Mouse (Mus musculus) hindbrain, embryonic 10.5 days (tissue): ENCODE data around the gene Snd1. TPM values are rescaled to one million over a fixed set of nuclear protein-coding genes. Genes with fewer than 3 reads are reported as not detected.

Source experiments
- DNase-seq: peaks from one replicate; pipeline ENCODE4 v3.0.0-alpha.2; 2017; ENCODE audit warnings: low spot score
- H3K27ac ChIP-seq: fragments of 300-500 bp; sonication (generic); 2 replicates; pipeline ENCODE4 v1.5.1; 2016; ENCODE audit warnings: mild to moderate bottlenecking, moderate library complexity
- H3K27me3 ChIP-seq: fragments of 300-500 bp; sonication (generic); 2 replicates; pipeline ENCODE4 v1.6.1; 2016; ENCODE audit warnings: mild to moderate bottlenecking; ENCODE audit not compliant: poor library complexity, insufficient read depth, severe bottlenecking
- H3K36me3 ChIP-seq: fragments of 300-500 bp; sonication (generic); 2 replicates; pipeline ENCODE4 v1.6.1; 2016; ENCODE audit warnings: mild to moderate bottlenecking, moderate library complexity
- H3K4me1 ChIP-seq: fragments of 300-500 bp; sonication (generic); replicated peaks from 2 replicates; pipeline ENCODE4 v1.6.1; 2016; ENCODE audit warnings: mild to moderate bottlenecking
- H3K4me3 ChIP-seq: fragments of 300-500 bp; sonication (generic); 2 replicates; pipeline ENCODE4 v1.5.1; 2016; ENCODE audit warnings: mild to moderate bottlenecking, moderate library complexity
- H3K9me3 ChIP-seq: fragments of 300-500 bp; sonication (generic); 2 replicates; pipeline ENCODE4 v1.6.1; 2016; ENCODE audit warnings: mild to moderate bottlenecking, moderate library complexity
- WGBS: fragments of 180-500 bp; shearing (Covaris S2); methylation state at CpG from one replicate; pipeline ENCODE4 v1.1.7; 2016; 5-methylcytosine and 5-hydroxymethylcytosine counted together
- polyA plus RNA-seq: library from polyadenylated mRNA; unstranded; fragments of >200 nt; fragmentation: Nextera tagmentation; extraction: Ambion mirVana; gene quantifications from 2 replicates; pipeline ENCODE4 v1.2.1, GENCODE M21; 2016

Snd1 gene
- polyA plus RNA-seq, 1 experiment from 2014 or later, result 117 TPM

DNA sequence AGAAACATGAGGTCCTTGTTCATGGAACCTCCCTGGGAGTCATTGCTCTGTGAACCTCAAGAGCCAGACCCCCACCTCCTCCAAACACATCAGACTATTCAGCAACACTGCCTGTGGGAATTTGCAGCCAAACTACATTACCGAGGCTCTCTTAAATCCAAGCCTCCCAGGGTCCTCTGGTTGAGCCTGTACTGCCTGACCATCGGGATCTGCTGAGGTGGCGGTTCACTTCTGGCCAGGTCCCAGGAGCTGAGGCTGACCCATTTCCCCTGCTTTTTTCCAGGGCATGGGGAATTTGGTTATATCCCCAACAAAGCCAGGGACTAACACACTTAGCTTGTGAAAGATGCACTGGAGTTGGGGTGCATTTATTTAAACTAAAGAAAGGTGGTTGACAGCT lies 352.6 kb downstream of the Snd1 start:
- Histone ChIP-seq H3K36me3 (peaks cover 10% of the 10 kb centered on the region), H3K4me3 (peak overlapping the region; percentile 41), H3K9me3 (no peaks in the 10 kb centered on the region), H3K27ac (peak overlapping the region; percentile 66), H3K4me1 (peaks cover 69% of the 10 kb centered on the region), H3K27me3 (peaks cover 24% of the 10 kb centered on the region)
- WGBS, result 26% methylated on average over 3 of the region's 3 CpGs
- no peak for DNase-seq

GRCm38 (mm10) chr6:28828593-28828992 lies 353.7 kb downstream of the Snd1 start:
- Histone ChIP-seq H3K27me3 (peaks cover 24% of the 10 kb centered on the region), H3K36me3 (peaks cover 10% of the 10 kb centered on the region), H3K4me1 (peaks cover 78% of the 10 kb centered on the region), H3K27ac (no peak overlapping the region), H3K4me3 (peak overlapping the region; percentile 41), H3K9me3 (no peaks in the 10 kb centered on the region)
- DNase-seq, result peak; percentile 25
- WGBS, result 26% methylated on average over 6 of the region's 6 CpGs

DNA sequence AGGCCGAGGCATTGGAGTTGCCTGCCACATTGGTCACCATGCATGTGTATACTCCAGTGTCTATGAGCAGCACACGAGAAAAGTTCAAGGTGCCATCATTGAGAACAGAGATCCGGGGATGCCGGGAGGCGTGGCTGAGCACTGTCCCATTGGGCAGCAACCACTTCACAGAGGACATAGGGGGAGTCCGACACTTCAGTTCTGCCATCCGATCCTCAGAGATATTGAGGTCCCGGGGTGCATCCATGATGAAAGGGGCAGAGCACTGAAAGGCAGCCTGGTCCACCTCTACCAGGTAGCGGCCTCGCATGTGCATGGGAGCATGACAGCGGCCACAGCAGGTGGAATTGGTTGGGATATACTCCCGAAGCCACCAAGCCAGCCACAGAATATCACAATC lies 355.4 kb downstream of the Snd1 start:
- Histone ChIP-seq H3K4me3 (no peak overlapping the region), H3K4me1 (peaks cover 86% of the 10 kb centered on the region), H3K27ac (no peak overlapping the region), H3K27me3 (peaks cover 39% of the 10 kb centered on the region), H3K36me3 (peaks cover 10% of the 10 kb centered on the region), H3K9me3 (no peaks in the 10 kb centered on the region)
- no peak for DNase-seq
- 92% methylated on average over 12 of the region's 12 CpGs for WGBS

- H3K4me3 ChIP-seq, result peak within 1 kb of the TSS; percentile 80
- H3K27ac ChIP-seq, result peak within 1 kb of the TSS; percentile 94
- peaks cover 10% of the 10 kb centered on the region for H3K36me3 ChIP-seq
- no peaks in the 10 kb centered on the region for H3K9me3 ChIP-seq
- WGBS, result 20% methylated on average over 27 of the region's 27 CpGs
- peaks cover 77% of the 10 kb centered on the region for H3K4me1 ChIP-seq
- H3K27me3 ChIP-seq, result peaks cover 45% of the 10 kb centered on the region
- DNase-seq, result no peak
Observed at GRCm38 (mm10) chr6:28831011-28831853, 356.3 kb downstream of the Snd1 start, which contains the start of gene Lrrc4. Lrrc4 (minus strand) TSS chr6:28831747.

- peaks cover 45% of the 10 kb centered on the region for H3K27me3 ChIP-seq
- peaks cover 10% of the 10 kb centered on the region for H3K36me3 ChIP-seq
- H3K4me3 ChIP-seq, result peak overlapping the region; percentile 80
- peak overlapping the region; percentile 94 for H3K27ac ChIP-seq
- DNase-seq, result peak; percentile 62
- H3K9me3 ChIP-seq, result no peaks in the 10 kb centered on the region
- H3K4me1 ChIP-seq, result peaks cover 69% of the 10 kb centered on the region
- WGBS, result under 1% methylated on average over 82 of the region's 82 CpGs
Observed at GRCm38 (mm10) chr6:28831854-28832750, 357.2 kb downstream of the Snd1 start.

DNA sequence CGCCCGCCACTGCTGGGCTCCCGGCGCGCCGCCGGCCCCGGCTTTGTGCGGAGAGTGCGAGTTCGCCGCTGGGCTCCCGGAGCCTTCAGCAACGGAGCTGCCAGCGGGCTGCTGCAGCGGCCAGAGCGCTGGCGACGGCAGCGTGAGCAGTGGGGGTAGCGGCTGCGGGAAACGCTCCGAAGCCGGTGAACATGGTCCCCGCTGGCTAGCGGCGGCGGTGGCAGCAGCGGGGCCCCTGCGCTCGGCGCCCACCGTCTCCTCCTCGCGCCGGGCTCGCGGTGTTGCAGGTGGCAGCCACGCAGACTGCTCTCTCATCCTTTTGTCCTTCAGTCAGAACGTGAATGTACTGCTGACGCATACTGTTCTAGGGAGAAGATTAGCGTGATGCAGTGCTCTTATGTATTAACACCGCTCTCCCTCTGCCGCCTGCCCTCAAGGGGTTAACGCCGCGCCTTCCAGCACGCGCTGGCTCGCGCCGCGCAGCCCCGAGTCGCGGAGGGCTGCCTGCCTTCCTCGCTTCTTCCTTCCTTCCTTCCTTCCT lies 357.9 kb downstream of the Snd1 start:
- peaks cover 10% of the 10 kb centered on the region for H3K36me3 ChIP-seq
- H3K4me3 ChIP-seq, result peak overlapping the region; percentile 80
- H3K27me3 ChIP-seq, result peaks cover 45% of the 10 kb centered on the region
- peaks cover 62% of the 10 kb centered on the region for H3K4me1 ChIP-seq
- no peaks in the 10 kb centered on the region for H3K9me3 ChIP-seq
- DNase-seq, result peak; percentile 69
- peak overlapping the region; percentile 94 for H3K27ac ChIP-seq
- under 1% methylated on average over 58 of the region's 58 CpGs for WGBS

GRCm38 (mm10) chr6:28833380-28833822 lies 358.5 kb downstream of the Snd1 start:
- H3K9me3 ChIP-seq, result no peaks in the 10 kb centered on the region
- H3K4me1 ChIP-seq, result peaks cover 56% of the 10 kb centered on the region
- H3K36me3 ChIP-seq, result peaks cover 10% of the 10 kb centered on the region
- H3K4me3 ChIP-seq, result peak overlapping the region; percentile 80
- WGBS, result under 1% methylated on average over 43 of the region's 43 CpGs
- H3K27me3 ChIP-seq, result peaks cover 45% of the 10 kb centered on the region
- peak; percentile 67 for DNase-seq
- peak overlapping the region; percentile 94 for H3K27ac ChIP-seq

- H3K27ac ChIP-seq, result peak overlapping the region; percentile 94
- WGBS, result 29% methylated on average over 2 of the region's 2 CpGs
- no peak for DNase-seq
- H3K36me3 ChIP-seq, result peaks cover 10% of the 10 kb centered on the region
- H3K9me3 ChIP-seq, result no peaks in the 10 kb centered on the region
- H3K4me1 ChIP-seq, result peaks cover 50% of the 10 kb centered on the region
- H3K4me3 ChIP-seq, result peak overlapping the region; percentile 80
- peaks cover 45% of the 10 kb centered on the region for H3K27me3 ChIP-seq
Observed at GRCm38 (mm10) chr6:28834046-28834445, 359.1 kb downstream of the Snd1 start.

DNA sequence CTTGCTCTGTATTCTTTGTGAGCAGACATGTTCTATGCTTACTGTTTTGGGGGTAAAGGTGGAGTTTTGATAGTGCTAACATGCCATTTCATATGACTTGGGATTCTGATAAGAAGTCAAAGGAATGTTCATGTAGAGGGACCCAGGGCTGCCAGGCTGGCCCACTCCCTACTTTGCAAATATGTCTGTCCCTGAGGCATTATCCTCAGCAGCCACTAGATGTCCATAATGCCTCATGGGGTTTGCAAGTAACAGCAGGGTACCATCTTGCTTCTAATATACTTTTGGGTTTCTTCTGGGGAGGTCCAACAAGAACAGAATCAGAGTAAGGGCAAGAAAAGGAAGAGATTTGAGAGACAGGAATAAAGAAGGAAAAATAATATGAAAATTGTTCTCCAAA lies 361.7 kb downstream of the Snd1 start:
- H3K27me3 ChIP-seq, result peaks cover 24% of the 10 kb centered on the region
- peaks cover 30% of the 10 kb centered on the region for H3K4me1 ChIP-seq
- H3K36me3 ChIP-seq, result no peaks in the 10 kb centered on the region
- DNase-seq, result no peak
- H3K4me3 ChIP-seq, result no peak overlapping the region
- no peak overlapping the region for H3K27ac ChIP-seq
- H3K9me3 ChIP-seq, result no peaks in the 10 kb centered on the region

DNA sequence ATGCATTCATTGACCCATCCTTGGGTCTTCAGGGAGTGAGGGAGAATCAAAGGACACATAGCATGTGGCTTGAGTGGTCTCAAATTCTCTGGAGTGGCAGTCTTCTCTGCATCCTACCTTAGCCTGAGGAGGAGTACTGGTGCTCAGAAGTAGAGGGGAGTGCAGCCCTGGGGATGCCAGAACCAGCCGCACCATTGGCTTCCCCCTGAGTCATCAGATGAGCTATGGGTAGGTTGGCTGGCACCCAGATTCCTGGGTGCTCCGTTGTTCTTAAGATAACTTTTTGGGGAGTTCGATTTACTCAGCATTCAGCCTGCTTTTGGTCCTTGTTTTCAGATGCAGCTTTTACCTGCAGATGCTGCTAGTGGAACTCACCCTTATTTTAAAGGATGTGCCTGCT lies 366.6 kb downstream of the Snd1 start:
- H3K9me3 ChIP-seq, result no peaks in the 10 kb centered on the region
- H3K4me3 ChIP-seq, result no peak overlapping the region
- WGBS, result 87% methylated on average over 3 of the region's 3 CpGs
- H3K27ac ChIP-seq, result peak overlapping the region; percentile 88
- H3K27me3 ChIP-seq, result no peaks in the 10 kb centered on the region
- H3K36me3 ChIP-seq, result no peaks in the 10 kb centered on the region
- H3K4me1 ChIP-seq, result peaks cover 28% of the 10 kb centered on the region
- no peak for DNase-seq

- 38% methylated on average over 4 of the region's 4 CpGs for WGBS
- Histone ChIP-seq H3K4me3 (no peak overlapping the region), H3K4me1 (peaks cover 33% of the 10 kb centered on the region), H3K27me3 (no peaks in the 10 kb centered on the region), H3K27ac (peak overlapping the region; percentile 88), H3K9me3 (no peaks in the 10 kb centered on the region), H3K36me3 (no peaks in the 10 kb centered on the region)
- DNase-seq, result peak; percentile 55
Observed at GRCm38 (mm10) chr6:28842375-28843276, 367.7 kb downstream of the Snd1 start.

GRCm38 (mm10) chr6:28845610-28846009 lies 370.7 kb downstream of the Snd1 start:
- no peak overlapping the region for H3K4me3 ChIP-seq
- DNase-seq, result no peak
- H3K36me3 ChIP-seq, result no peaks in the 10 kb centered on the region
- WGBS, result 68% methylated on average over 4 of the region's 4 CpGs
- no peak overlapping the region for H3K27ac ChIP-seq
- H3K4me1 ChIP-seq, result peaks cover 56% of the 10 kb centered on the region
- H3K9me3 ChIP-seq, result no peaks in the 10 kb centered on the region
- H3K27me3 ChIP-seq, result no peaks in the 10 kb centered on the region
